Mouse (Mus musculus) hindbrain, embryonic 12.5 days (tissue): ENCODE measurements around the gene Mical2. TPM values are rescaled to one million over a fixed set of nuclear protein-coding genes. Genes with fewer than 3 reads are reported as not detected.

Source experiments
- ATAC-seq: fragments of 200-750 bp; cut with Nextera tagmentation; 2 replicates; pipeline ENCODE4 v1.8.0; 2017; ENCODE audit warnings: moderate TSS enrichment; ENCODE audit not compliant: low FRiP score
- H3K27ac ChIP-seq: fragments of 300-500 bp; sonication (generic); 2 replicates; pipeline ENCODE4 v1.5.1; 2016; ENCODE audit warnings: mild to moderate bottlenecking
- H3K27me3 ChIP-seq: fragments of 300-500 bp; sonication (generic); 2 replicates; pipeline ENCODE4 v1.6.1; 2016; ENCODE audit warnings: mild to moderate bottlenecking
- H3K36me3 ChIP-seq: fragments of 300-500 bp; sonication (generic); 2 replicates; pipeline ENCODE4 v1.6.1; 2016; ENCODE audit warnings: mild to moderate bottlenecking
- H3K4me1 ChIP-seq: fragments of 300-500 bp; sonication (generic); 2 replicates; pipeline ENCODE4 v1.6.1; 2016
- H3K4me2 ChIP-seq: fragments of 300-500 bp; sonication (generic); replicated peaks from 2 replicates; pipeline ENCODE4 v1.6.1; 2016; ENCODE audit warnings: mild to moderate bottlenecking
- H3K4me3 ChIP-seq: fragments of 300-500 bp; sonication (generic); 2 replicates; pipeline ENCODE4 v1.5.1; 2016; ENCODE audit warnings: mild to moderate bottlenecking
- H3K9ac ChIP-seq: fragments of 300-500 bp; sonication (generic); 2 replicates; pipeline ENCODE4 v1.6.1; 2016; ENCODE audit warnings: mild to moderate bottlenecking, moderate library complexity
- H3K9me3 ChIP-seq: fragments of 300-500 bp; sonication (generic); replicated peaks from 2 replicates; pipeline ENCODE4 v1.6.1; 2016; ENCODE audit warnings: mild to moderate bottlenecking
- WGBS: fragments of 180-500 bp; shearing (Covaris S2); methylation state at CpG from one replicate; pipeline ENCODE4 v1.1.7; 2016; 5-methylcytosine and 5-hydroxymethylcytosine counted together
- polyA plus RNA-seq: library from polyadenylated mRNA; unstranded; fragments of >200 nt; fragmentation: Nextera tagmentation; extraction: Ambion mirVana; gene quantifications from 2 replicates; pipeline ENCODE4 v1.2.1, GENCODE M21; 2016

Mical2 gene
- polyA plus RNA-seq, 1 experiment from 2014 or later, result 1.6 TPM

DNA sequence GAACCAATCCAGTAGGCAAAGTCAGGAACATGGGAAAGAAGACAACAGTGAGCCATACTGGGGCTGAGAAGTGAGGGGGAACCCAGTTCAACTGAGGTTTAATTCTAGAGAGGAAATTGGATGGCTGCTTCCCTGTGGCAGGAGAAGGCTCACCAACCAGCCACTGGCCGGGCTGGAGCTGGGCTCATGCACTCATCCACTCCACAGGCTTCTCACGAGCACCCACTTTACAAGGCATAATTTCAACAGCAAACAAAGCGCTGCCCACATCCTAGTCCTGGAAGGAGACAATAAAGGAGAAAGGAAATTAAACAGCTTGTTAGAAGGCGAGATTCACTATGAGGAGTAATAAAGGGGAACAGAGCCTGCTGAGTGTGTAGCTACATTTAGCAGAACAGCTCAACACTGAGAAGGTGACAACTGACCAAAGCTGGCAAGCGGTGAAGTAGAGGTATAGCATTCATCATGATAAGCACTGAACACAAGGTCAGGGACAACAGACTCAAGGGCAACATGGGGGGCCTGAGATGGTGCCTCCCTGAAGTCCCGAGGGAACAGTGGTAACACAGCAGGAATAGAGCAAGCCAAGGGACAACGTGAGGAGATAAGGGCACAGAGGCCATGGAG lies 137.0 kb downstream of the Mical2 start:
- 81% methylated on average over 7 of the region's 7 CpGs for WGBS
- Histone ChIP-seq H3K9ac (no peak overlapping the region), H3K36me3 (no peaks in the 10 kb centered on the region), H3K4me1 (no peaks in the 10 kb centered on the region), H3K4me3 (no peak overlapping the region), H3K27me3 (no peaks in the 10 kb centered on the region), H3K27ac (no peak overlapping the region), H3K4me2 (no peak overlapping the region), H3K9me3 (no peaks in the 10 kb centered on the region)
- ATAC-seq, result no peak

DNA sequence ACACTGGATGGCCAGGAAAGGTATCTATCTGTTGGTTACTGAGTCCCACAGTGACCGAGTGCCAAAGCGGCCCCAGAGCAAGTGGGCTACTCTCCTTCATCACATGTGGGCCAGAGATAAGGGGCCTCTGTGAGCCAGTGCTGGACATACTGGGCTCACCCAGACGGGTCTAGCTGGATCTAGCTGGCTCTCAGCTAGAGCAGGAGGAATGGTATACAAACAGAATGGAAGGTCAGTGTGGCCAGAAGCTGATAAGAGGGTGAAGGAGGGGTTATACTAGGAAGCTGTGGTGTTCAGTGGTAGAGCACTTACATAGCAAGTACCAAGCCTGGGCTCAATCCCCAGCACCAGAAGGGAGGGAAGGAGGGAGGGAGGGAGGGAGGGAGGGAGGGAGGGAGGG lies 140.2 kb downstream of the Mical2 start:
- ATAC-seq, result no peak
- H3K4me3 ChIP-seq, result no peak overlapping the region
- no peaks in the 10 kb centered on the region for H3K9me3 ChIP-seq
- H3K27ac ChIP-seq, result no peak overlapping the region
- H3K9ac ChIP-seq, result no peak overlapping the region
- no peaks in the 10 kb centered on the region for H3K4me1 ChIP-seq
- no peaks in the 10 kb centered on the region for H3K27me3 ChIP-seq
- H3K4me2 ChIP-seq, result no peak overlapping the region
- no peaks in the 10 kb centered on the region for H3K36me3 ChIP-seq
- 83% methylated on average over 3 of the region's 3 CpGs for WGBS

DNA sequence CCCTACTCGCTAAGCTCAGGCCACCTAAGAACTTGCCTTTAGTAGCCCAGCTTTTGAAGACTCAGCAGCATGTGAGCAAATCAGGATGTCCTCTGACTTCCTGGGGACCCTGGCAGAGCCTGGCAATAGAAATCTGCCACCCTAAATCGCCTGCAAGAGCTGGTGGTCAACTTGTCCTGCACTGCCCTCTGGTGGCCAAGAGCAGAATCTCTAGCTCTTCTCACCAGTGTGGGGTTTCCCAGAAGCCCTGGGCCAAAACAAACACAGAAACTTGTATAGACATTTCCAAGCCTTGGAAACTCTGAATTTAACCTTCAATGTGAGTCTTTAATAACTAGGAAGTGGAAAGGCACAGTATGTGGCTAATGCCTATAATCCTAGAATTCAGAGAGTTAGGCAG lies 143.4 kb downstream of the Mical2 start:
- no peaks in the 10 kb centered on the region for H3K9me3 ChIP-seq
- no peak overlapping the region for H3K9ac ChIP-seq
- no peak overlapping the region for H3K4me2 ChIP-seq
- WGBS, result 26% methylated on average over 2 of the region's 2 CpGs
- ATAC-seq, result peak; percentile 22; the same call in 1 of the 2 replicates
- H3K27ac ChIP-seq, result no peak overlapping the region
- H3K27me3 ChIP-seq, result no peaks in the 10 kb centered on the region
- no peak overlapping the region for H3K4me3 ChIP-seq
- no peaks in the 10 kb centered on the region for H3K36me3 ChIP-seq
- H3K4me1 ChIP-seq, result no peaks in the 10 kb centered on the region

DNA sequence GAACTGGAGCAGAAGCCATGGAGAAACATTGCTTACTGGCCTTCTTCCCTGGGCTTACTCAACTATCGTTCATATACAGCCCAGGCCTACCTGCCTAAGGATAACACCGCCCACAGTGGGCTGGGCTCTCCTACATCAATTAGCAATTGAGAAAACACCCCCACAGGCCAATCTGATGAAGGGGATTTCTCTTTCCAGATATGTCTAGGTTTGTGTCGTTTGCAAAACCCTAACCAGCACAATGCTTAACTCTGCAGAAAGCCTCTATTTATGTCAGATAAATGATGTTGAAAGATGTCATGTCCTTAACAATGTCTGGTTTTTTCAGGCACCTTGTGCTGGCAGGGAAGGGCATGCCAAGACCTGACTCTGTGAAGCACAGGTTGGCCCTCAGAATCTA lies 144.3 kb downstream of the Mical2 start:
- H3K4me3 ChIP-seq, result no peak overlapping the region
- 87% methylated on average over 3 of the region's 3 CpGs for WGBS
- no peaks in the 10 kb centered on the region for H3K27me3 ChIP-seq
- no peak for ATAC-seq
- H3K27ac ChIP-seq, result no peak overlapping the region
- H3K9ac ChIP-seq, result no peak overlapping the region
- H3K36me3 ChIP-seq, result no peaks in the 10 kb centered on the region
- no peaks in the 10 kb centered on the region for H3K9me3 ChIP-seq
- H3K4me2 ChIP-seq, result no peak overlapping the region
- no peaks in the 10 kb centered on the region for H3K4me1 ChIP-seq

DNA sequence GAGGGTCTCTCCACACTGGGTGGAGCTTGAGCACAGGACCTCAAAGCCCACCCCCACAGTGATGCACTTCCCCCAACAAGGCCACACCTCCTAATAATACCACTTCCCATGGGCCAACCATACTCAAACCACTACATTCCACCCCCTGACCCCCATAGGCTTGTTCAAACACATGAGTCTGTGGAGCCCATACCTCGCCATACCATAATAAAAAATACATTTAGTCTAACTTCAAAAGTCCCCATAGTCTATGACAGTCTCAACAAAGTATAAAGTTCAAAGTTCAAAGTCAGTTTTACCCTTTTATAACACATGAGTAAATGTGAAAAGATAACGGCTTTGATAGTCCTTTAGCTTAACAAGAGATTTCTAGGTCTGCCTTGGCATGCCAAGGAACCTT lies 145.7 kb downstream of the Mical2 start:
- H3K4me2 ChIP-seq, result no peak overlapping the region
- no peak overlapping the region for H3K9ac ChIP-seq
- no peaks in the 10 kb centered on the region for H3K4me1 ChIP-seq
- 86% methylated on average over 2 of the region's 2 CpGs for WGBS
- no peaks in the 10 kb centered on the region for H3K27me3 ChIP-seq
- no peak overlapping the region for H3K27ac ChIP-seq
- H3K36me3 ChIP-seq, result no peaks in the 10 kb centered on the region
- H3K4me3 ChIP-seq, result no peak overlapping the region
- H3K9me3 ChIP-seq, result no peaks in the 10 kb centered on the region
- no peak for ATAC-seq

DNA sequence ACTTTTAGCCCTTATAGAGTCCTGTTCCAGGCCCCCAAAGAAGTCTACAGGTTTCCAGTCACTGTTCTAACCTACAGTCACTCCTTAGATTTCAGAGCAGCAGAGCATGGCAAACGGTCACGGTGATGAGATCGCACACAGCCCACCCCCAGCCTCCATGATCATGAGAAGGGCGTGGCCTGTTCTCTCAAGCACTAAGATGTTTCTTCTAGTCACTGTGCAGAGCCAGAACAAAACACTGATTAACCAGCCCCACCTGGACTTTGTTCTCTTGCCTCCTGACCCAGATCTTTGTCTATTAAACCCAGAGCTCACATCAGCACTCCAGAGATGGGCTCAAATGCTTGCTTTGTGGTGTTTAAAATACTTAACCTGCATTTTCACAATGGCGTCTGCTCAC lies 148.4 kb downstream of the Mical2 start:
- Histone ChIP-seq H3K27ac (no peak overlapping the region), H3K4me2 (no peak overlapping the region), H3K4me3 (no peak overlapping the region), H3K9ac (no peak overlapping the region), H3K36me3 (no peaks in the 10 kb centered on the region), H3K9me3 (no peaks in the 10 kb centered on the region), H3K4me1 (no peaks in the 10 kb centered on the region), H3K27me3 (no peaks in the 10 kb centered on the region)
- no peak for ATAC-seq
- WGBS, result 90% methylated on average over 5 of the region's 5 CpGs

DNA sequence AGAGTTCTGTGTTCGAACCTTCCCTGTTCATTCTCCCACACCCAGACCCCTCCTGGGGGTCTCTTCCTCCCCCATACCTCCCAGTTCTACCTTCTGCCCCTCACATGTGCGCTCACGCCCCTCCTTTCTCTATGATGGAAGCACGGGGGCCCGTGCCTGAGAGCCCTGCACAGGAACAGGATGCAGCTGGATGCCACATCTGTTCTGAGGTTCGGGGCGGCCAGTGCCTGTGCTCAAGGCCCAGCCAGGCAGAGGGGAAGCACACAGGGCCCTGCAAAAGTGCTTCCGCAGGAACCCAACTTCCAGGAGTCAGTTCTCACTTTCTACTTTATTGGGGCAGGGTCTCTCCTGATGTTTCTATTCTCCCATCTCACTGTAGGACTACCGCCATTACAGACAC lies 149.4 kb downstream of the Mical2 start:
- no peak overlapping the region for H3K4me2 ChIP-seq
- H3K9ac ChIP-seq, result no peak overlapping the region
- H3K4me3 ChIP-seq, result no peak overlapping the region
- H3K27ac ChIP-seq, result no peak overlapping the region
- ATAC-seq, result no peak
- 86% methylated on average over 9 of the region's 9 CpGs for WGBS
- no peaks in the 10 kb centered on the region for H3K27me3 ChIP-seq
- H3K36me3 ChIP-seq, result no peaks in the 10 kb centered on the region
- no peaks in the 10 kb centered on the region for H3K9me3 ChIP-seq
- H3K4me1 ChIP-seq, result no peaks in the 10 kb centered on the region

DNA sequence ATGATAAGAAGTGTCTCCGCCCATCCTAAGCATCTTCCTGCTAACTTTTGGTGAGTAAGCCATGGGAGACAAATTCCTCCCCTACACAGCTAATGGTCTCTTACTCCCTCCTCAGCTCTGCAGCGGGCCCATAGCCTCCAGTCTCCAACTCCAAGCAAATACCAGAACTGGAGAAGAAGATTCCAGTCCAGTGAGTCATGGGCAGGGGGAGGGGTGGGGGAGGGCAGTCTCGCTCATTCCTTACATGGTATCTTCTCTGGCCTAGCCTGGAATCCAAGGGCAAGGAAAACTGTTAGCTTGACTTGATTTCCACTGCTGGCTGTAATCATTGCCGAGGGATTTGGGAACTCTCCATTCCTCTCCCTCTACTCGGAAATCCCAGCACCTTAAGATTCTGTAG lies 150.2 kb downstream of the Mical2 start:
- no peak overlapping the region for H3K4me2 ChIP-seq
- no peaks in the 10 kb centered on the region for H3K27me3 ChIP-seq
- no peak overlapping the region for H3K4me3 ChIP-seq
- no peaks in the 10 kb centered on the region for H3K9me3 ChIP-seq
- ATAC-seq, result no peak
- no peak overlapping the region for H3K9ac ChIP-seq
- 72% methylated on average over 5 of the region's 5 CpGs for WGBS
- H3K27ac ChIP-seq, result no peak overlapping the region
- H3K4me1 ChIP-seq, result no peaks in the 10 kb centered on the region
- no peaks in the 10 kb centered on the region for H3K36me3 ChIP-seq

DNA sequence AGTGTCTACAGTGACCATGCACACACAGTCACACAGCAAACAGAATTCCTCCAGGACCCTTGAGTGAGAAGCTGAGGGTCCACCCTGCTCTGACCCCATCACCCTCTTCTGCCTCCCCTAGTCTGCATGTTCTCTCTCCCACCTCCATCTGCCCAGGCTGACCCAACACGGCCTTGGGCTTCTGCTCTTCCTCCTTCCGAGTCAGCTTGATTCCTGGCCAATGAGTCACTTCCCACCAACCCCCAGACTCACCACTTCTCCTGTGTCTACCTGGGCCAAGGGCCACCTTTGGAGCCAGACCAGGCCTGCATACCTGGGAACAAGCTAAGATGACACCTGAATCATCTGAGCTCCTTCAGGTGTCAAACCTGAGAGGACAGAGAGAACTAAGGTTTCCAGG lies 151.0 kb downstream of the Mical2 start:
- Histone ChIP-seq H3K4me2 (no peak overlapping the region), H3K9me3 (no peaks in the 10 kb centered on the region), H3K36me3 (no peaks in the 10 kb centered on the region), H3K4me3 (no peak overlapping the region), H3K9ac (no peak overlapping the region), H3K4me1 (no peaks in the 10 kb centered on the region), H3K27me3 (no peaks in the 10 kb centered on the region), H3K27ac (no peak overlapping the region)
- ATAC-seq, result no peak
- 86% methylated on average over 2 of the region's 2 CpGs for WGBS

DNA sequence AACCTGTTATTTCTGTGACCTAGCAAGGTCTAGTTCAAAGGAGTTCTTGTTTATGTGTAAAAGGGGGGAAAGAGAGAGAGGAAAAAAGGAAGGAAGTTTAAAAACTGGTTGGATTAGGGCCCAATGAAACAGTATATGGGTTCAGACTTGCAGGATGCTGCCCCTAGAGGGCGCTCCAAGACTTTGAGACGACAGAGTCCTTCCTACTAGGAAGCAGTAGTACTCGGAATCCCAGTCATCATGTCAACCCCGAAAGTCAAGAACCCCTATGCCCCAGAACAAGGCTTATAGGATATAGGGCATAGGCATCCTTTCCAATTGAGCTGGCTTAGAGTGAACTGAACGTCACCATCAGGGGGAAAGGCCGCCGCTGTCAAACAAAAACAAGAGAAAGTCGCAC lies 151.7 kb downstream of the Mical2 start:
- H3K4me2 ChIP-seq, result no peak overlapping the region
- no peaks in the 10 kb centered on the region for H3K4me1 ChIP-seq
- H3K9ac ChIP-seq, result no peak overlapping the region
- H3K27ac ChIP-seq, result no peak overlapping the region
- no peaks in the 10 kb centered on the region for H3K9me3 ChIP-seq
- no peaks in the 10 kb centered on the region for H3K27me3 ChIP-seq
- peak; percentile 60; the same call in 1 of the 2 replicates for ATAC-seq
- WGBS, result 40% methylated on average over 8 of the region's 8 CpGs
- H3K4me3 ChIP-seq, result no peak overlapping the region
- no peaks in the 10 kb centered on the region for H3K36me3 ChIP-seq

DNA sequence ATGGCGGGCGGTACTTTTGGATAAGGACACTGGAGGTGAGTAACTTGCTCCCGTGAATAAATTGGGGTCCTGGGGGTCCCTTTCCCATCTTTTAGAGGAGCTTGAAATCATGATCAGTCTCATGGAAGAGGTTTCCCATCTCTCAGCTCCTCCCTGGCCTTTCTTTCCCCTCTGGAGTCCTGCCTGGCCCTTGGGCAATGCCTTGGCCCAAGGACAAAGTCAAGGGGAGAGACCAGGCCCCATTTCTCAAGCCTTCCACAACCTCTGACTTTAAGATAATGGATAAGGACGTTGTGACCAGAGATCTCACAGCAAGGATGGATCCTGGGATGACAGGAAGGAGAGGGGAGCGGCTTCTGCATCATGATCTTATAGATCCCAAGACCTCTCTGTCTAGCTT lies 152.4 kb downstream of the Mical2 start:
- Histone ChIP-seq H3K4me2 (no peak overlapping the region), H3K36me3 (no peaks in the 10 kb centered on the region), H3K27ac (no peak overlapping the region), H3K9ac (no peak overlapping the region), H3K9me3 (no peaks in the 10 kb centered on the region), H3K4me3 (no peak overlapping the region), H3K27me3 (no peaks in the 10 kb centered on the region), H3K4me1 (no peaks in the 10 kb centered on the region)
- ATAC-seq, result no peak
- 89% methylated on average over 5 of the region's 5 CpGs for WGBS

DNA sequence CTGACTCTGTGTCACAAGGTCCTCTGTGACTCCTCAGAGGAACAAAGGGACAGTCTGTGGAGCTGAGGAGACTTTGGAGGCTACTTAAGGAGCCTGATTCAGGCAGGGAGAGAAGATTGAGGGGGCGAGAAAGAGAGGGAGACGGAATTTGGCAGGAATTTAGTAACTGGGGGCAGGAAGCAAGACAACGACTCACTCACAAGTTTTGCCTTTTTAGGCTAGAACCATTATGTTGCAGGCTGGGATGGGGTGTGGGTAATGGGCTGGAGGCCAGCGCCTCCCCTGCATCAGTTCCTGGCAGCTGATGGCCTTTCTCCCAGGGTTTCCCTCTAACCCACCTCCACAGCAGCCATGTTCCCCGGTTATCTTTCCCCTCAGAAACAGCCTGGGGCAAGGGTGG lies 152.8 kb downstream of the Mical2 start:
- Histone ChIP-seq H3K9ac (no peak overlapping the region), H3K27ac (no peak overlapping the region), H3K4me2 (no peak overlapping the region), H3K9me3 (no peaks in the 10 kb centered on the region), H3K4me3 (no peak overlapping the region), H3K36me3 (no peaks in the 10 kb centered on the region), H3K4me1 (no peaks in the 10 kb centered on the region), H3K27me3 (no peaks in the 10 kb centered on the region)
- no peak for ATAC-seq
- 85% methylated on average over 5 of the region's 5 CpGs for WGBS

DNA sequence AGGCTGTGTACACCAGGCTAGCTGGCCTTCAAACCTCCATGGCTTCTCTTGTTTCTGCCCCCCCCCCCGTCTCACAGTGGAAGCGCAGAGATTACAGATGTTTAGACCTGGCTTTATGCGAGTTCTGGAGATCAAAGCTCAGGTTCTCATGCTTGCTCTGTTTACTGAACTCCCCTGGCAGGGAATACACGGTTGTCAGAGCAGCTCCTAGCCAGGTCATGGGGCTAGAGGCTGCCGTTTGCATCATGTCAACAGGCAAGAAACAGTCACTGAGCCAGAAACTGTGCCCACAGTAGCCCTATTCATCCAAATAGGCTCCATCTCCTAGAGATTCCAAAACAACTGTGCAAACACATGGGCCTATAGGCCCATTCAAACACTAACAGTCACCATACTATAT lies 160.9 kb downstream of the Mical2 start:
- H3K4me2 ChIP-seq, result no peak overlapping the region
- H3K9ac ChIP-seq, result no peak overlapping the region
- peaks cover 23% of the 10 kb centered on the region for H3K4me1 ChIP-seq
- no peaks in the 10 kb centered on the region for H3K36me3 ChIP-seq
- WGBS, result 68% methylated on average over 5 of the region's 5 CpGs
- no peak overlapping the region for H3K27ac ChIP-seq
- ATAC-seq, result no peak
- H3K4me3 ChIP-seq, result no peak overlapping the region
- H3K27me3 ChIP-seq, result no peaks in the 10 kb centered on the region
- no peaks in the 10 kb centered on the region for H3K9me3 ChIP-seq
